Mouse (Mus musculus): ENCODE results near the gene Pop4.

Pop4 gene

DNA sequence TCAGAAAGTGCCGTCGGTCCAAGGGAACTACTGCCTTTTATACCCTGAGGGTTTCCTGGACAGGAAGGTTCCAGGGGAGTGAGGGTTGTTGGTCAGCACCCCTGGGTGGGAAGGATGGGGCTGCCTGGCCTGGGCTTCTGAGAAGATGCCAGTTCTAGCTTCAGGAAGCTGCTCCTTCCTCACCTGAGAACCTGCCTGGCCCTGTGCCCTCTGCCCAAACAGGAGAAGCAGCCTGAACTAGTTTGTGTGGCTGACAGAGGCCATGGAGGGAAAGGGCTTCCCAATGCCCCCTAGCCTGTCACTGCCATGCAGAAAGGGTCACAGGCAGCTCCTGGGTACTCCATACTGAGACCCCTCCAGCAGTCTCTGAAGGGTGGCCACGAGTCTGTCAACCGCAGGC, 51.7 kb downstream of the Pop4 start:
- DNase-seq (ENCODE audit: low read depth), result no peak

DNA sequence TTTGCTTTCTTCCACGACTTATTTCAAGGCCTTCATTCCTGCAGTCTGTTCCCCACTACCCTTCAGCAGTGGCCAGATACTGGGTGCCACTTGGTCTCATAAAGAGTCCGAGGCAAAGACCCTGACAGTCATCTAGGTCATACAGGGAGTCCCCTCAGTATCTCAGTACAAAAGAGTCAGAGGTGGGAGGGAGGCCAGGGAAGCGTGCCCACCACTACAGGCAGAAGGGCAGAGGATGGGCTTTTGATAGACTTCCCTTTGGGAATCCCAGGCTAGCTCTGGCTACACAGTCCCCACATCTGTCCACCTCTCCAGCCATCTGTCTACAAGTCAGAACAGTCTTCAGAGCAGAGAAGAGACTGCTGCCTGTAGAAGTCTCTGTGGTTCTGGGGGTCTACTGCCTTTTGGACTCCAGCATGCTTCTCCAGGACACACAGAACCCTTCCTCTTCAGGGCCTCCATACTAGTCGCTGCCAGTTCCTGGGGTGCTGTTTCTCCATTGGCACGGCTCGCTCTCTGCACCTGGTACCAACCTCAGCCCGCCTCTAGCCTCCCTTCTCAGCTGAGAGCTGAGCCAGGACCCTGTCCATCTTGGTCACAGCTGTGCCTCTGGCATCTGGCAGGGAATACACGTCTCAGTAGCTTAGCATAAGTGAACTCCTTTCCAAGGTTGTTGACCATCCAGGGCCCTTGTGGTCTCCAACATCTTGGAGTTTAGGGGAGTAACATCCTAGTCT, 52.4 kb downstream of the Pop4 start:
- DNase-seq (ENCODE audit: low read depth), result no peak

DNA sequence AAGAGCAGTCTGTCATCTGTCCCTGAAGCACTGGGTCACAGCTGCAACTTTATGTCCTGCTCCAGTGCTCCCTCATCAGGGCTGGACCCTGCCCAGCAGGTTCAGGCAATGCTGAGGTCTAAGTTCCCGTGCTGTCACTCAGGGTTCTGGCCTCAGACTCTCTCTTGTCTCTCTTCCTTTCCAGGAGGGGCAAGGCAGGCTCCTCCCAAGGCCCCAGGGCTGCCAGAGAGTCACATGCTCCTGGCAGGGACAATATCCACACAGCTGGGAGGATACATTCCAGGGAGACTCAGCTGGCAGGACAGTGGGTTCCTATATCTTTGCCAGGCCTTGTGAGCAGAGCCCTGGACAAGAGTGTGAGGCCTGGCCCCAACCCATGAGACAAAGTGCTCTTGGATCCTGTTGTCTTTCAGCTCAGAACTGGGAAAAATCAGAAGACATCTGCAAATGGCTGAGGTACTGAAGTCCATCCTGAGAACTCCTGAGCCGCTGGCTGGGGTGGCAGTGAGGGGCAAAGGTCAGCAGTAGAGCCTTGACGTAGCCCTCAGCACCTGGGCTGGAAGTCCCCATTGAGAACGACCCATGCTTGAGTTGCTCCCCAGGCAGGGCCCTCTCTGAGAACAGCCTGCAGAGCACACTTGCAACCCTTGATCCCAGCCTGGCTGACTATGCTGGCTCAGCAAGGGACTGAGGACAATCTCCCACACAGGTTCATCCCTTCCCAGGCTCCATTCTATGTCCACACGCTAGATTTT, 53.6 kb downstream of the Pop4 start:
- peak; percentile 88 for DNase-seq (ENCODE audit: low read depth)

DNA sequence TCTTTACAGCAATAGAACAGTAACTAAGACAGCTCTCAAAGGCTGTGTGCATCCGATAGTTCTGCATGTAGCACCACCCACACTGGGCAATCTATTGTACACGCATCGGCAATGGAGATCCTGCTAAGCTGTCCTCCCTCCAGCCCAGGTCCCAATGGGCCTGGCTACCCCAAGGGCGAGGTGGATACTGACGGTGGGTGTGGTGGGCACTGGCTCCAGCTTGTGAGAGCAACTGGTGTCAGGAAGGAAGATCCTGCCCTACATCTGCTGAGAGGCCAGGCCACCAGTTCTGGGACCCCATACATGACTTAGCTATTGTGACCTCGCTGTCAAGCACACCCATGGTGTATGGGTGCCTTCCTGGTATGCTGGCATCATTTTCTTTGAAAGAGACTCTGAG, 55.5 kb downstream of the Pop4 start:
- no peak for DNase-seq (ENCODE audit: low read depth)

DNA sequence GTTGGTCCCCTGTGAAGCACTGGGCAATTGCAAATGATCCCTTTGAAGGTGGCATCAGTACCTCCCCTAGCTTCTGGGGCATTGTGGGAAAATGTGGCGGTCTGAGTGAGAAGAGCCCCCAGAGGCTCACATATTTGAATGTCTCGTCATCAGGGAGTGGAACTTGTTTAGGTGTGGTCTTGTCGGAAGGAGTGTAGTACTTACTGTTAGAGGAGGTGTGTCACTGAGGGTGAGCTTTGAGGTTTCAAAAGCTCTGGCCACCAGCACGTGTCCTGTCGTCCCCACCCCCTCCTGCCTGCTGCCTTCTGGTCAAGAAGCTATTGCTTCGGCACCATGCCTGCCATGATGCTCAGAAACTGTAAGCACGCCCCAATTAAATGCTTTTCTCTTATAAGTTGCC, 55.9 kb downstream of the Pop4 start:
- DNase-seq (ENCODE audit: low read depth), result no peak

DNA sequence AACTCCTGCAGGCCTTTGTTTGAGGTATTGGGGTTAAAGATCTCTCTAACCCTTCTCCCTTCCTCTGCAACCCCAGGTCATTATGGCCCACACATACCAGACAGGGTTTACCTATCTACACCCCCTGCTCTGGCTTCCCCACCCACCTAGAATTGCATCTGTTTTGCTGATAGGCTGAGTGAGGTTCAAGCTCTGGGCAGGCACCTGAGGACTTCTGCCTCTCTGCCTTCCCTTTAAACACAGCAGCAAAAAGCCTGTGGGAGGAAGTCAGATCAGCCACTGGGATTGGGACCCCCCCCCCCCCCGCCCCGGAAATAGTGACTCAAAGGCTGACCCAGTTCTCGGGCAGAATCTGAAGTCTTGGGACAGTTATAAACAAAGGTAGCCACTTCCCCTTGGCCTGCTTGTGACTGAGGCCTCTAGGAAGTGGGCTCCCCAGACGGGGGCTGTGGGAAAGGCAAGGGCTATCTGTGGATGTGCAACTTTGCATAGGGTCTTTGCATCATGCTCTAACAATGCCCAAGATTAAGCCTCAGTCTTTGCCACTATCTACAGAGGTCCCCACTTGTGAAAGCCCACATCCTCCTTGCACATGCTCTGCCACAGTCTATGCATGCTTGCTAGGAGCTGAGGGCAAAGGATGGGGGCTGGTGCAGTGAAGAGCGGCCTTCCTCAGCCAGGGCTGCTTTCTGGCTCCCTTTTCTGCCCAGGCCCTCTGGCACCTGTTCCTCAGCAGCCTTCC, 56.6 kb downstream of the Pop4 start:
- no peak for DNase-seq (ENCODE audit: low read depth)

DNA sequence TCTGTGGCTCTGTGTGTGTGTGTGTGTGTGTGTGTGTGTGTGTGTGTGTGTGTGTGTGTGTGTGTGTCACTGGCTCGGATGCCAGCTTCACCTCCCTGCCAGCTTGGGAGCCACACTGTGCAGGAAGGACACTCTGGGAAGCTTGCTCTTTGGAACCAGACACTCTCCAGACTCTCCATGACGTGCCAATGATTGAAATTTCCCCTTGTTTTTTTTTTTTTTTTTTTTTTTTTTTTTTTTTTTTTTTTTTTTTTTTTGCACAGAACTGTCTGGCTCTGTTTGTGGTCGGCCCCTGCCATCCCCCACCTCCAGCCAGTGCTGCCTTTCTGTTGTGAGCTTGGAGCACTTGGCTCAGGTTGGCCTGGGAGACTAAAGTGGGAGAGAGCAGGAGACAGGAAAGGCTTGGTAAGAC, 58.6 kb downstream of the Pop4 start:
- no peak for DNase-seq (ENCODE audit: low read depth)
